Mouse (Mus musculus): ENCODE measurements around the gene Bcan.

Bcan gene

DNA sequence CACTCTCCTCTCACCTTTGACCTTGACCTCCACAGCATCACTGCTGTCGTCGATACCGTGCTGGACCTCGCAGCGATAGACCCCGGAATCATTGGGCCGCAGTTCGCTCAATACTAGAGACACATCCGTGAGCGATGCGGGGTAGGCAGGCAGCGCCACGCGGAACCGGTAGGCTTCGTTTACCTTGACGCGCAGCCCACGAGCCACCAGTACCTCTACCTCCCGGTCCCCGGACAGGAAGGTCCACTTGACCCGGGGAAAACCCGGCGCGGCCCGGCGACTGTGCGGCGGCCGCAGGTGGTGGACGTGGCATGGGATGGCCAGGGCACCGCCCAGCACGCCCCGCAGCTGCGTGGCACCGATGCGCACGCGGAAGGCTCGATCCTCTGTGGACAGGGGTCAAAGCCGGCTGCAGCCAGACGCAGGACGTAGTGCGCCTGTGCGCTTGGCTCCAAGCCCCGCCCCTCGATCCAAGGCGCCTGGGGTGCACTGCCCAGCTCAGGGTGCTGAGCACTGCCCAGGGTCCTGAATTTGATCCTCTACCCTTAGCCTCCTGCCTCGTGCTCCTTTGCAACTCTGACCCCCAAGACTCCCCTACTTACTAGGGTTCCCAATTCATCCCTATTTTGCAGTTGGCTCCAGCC lies 2.9 kb downstream of the Bcan start:
- DNase-seq: peak; percentile 67

DNA sequence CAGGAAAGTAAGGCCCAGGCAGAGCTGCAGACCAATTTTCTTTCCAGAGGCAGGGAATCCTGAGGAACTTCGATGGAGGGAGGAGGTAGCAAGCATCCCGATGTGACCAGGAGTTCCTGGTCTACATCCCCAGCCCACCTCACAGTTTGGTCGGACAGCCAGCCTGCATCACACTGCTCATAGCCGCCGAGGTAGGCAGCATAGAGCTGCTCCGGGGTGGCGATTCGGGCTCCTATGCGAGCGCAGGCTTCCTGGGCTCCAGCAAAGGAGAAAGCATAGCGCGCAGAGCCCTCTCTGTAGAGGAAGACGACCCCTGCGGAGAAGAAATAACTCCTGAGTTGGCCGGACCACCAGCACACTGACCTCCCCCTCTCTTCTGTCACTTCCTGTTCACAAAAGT lies 3.6 kb downstream of the Bcan start:
- DNase-seq: no peak

DNA sequence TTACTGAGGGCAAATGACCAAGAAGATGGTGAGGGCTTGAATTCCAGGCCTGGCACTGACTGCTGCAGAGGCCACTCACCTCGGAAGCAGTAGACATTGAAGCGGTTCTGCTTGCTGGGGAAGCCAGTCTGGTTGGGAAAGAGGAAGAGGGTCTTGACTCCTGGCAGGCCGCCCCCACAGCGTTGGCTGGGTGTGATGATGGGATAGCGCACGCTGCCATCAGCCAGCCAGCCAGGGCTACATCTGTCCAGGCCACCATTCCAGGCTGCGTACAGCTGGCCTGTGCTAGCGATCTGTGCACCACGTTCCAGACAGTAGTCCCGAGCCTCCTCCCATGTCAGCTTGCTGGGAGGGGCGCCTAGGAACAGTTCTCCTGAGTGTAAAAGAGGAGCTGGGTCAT lies 4.7 kb downstream of the Bcan start:
- no peak for DNase-seq

DNA sequence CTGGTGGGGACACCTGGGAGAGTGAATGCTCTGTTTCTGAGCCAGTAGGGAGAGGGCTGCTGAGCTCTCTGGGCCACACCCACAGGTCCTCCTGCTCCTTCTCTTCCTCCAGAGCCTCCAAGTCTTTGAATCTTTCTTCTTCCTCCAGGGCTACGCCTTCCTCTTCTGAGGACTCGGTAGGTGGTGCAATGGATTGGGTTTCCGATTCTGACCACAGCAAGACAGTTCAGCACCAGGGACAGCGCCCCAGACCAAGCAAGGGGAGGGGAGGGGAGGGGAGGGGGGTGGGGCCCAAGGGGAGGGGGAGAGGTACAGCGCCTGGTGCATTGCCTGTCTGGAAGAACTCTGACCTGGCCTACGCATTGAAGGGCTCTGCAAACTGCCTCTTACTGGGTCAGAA lies 6.6 kb downstream of the Bcan start:
- peak; percentile 83 for DNase-seq

DNA sequence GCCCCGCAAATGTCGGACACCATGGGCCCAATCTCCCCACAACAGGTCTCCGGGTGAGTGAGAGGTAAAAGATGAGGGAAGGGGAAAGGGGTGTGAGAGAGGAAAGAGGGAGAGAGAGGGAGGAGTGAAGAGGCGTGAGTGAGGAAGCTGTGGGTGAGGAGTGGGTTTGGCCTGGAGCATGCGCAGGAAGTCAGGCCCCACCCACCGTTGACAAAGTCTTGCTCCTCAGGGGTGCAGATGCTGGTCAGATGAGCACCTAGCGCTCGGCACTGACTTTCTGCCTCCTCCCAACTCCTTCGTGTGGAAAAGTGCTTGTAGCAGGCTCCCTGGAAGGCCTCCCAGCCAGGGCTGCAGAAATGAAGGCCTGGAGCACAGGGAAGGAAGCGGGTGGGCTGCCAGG lies 10.1 kb downstream of the Bcan start:
- DNase-seq: no peak

DNA sequence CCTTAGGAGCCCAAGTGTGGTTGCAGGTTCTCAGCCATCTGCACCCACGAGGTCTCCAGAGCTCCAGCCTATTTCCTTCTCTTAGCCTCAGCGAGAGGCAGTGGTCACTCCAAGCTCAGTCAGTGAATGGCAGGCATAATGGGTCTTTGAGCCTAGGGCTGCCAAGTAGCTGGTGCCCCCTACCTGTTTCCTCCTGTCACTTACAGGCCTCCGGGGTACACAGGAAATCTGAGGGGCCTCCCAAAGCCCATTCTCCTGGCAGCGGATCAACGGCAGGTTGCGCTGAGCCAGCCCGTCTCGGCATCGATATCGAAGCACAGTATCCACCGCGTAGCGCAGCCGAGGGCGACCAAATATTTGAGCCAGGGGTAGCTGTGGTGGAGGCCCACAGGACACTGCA lies 12.0 kb downstream of the Bcan start:
- DNase-seq: no peak

DNA sequence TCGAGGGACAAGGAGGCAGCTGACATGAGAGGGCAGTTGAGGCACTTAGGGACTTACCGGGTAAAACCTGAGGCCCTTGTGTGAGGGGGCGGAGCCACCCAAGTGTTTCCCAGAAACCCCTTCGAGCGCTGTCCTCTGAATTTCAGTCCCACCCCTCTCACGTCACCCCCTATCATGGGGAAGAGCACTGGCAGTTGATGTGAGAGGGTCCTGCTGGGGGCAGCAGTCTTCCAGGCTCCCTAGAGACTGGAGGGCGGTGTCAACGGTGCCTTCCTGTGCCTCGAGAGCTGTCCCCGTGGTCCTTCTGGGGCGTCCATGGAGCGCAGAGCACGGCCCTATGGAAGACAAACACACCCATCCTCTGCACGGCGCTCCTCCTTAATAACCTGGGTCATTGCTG lies 12.4 kb downstream of the Bcan start:
- DNase-seq: peak; percentile 57

DNA sequence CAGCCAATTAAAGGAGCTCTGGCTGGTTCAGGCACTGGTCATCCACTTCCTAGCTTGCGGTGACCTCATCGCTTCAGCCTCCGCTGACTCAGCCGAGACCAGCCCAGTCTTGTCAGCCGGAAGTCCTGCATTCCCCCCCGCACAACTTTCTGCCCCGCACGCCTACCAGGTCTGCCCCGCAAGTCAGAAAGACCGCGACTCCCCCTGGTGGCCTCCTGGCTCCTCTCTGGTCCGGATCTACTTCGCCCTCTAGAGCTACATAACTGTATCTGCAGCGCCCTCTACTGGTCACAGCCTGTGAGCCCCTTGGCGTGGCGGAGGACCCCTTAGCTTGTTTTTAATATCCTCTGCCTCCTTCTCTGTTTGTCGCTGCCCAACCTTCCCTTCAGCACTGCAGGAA lies 13.2 kb downstream of the Bcan start:
- peak; percentile 99 for DNase-seq

DNA sequence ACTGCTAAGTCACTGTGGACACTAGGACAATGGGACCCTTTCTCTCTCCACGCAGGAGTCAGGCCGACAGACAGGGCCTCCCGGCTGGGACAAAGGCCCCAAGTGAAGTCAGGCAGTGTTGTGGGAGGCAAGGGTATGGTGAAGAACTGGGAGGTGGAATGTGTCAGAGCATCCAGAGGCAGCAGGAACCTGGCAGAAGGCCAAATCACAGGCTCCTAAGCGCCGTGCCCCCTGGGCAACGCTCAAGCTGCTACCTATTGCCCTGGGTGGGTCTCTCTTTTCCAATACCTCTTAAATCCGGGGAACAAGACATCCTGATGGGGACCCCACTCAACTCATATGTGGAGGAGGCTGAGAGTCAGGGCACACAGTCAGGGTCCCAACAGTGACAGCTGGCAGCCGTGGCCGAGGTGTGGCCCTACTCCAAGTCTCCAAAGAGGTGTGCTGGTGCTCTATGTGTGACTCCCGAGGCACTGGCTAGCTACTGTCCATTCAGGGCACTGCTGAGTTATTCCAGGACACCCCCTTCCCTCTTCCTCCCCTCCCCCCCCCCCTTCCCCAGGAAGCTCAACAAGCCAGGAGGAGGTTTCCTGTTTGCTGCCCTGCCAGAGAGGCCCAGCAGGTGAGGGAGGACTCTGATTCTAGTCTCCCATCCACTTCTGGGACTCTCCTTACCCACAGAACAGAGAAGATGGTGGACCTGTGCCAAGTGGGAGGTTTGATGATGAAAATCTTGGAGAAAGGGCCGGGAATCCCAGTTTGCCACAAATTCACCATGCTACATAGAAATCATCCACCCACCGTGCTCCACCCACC lies 14.3 kb downstream of the Bcan start:
- DNase-seq: peak; percentile 70

DNA sequence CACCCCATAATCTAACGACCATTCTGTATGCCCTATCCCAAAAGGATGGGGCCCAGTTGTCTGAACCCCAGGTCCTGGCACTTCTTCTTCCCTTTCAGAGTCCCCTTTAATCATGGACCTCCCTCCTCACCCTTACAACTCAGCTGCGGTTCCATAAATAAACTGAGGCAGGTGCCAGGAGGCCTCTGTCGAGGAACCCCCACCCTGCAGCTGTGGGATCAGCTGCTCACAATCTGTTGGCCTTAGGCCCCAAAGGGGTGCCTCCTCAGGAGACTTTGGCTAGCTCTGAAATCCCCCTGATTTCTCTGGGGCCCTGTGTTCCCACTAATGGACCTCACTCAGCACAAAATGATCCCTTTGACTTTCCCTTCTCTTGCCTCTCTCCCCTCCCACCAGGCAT lies 15.9 kb downstream of the Bcan start:
- DNase-seq: no peak

DNA sequence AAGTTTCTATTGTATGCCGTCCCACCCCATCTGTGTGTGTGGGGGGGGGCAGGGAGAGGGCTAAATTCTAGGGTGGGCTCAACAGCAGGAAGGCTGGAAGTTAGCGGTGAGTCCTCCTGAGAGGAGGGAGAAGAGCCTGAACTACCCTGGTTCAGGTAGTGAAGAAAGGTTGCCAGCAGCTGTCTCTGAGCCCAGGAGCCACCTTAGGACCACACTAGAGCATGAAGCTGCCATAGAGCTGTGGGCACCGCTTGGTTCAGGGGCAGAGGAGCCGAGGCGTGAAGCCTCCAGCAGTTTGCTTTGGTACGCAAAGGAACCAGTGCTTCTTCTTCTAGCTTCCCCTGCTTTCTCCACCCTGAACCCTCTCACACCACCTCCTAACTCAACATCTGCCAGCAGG lies 16.4 kb downstream of the Bcan start:
- DNase-seq: no peak

DNA sequence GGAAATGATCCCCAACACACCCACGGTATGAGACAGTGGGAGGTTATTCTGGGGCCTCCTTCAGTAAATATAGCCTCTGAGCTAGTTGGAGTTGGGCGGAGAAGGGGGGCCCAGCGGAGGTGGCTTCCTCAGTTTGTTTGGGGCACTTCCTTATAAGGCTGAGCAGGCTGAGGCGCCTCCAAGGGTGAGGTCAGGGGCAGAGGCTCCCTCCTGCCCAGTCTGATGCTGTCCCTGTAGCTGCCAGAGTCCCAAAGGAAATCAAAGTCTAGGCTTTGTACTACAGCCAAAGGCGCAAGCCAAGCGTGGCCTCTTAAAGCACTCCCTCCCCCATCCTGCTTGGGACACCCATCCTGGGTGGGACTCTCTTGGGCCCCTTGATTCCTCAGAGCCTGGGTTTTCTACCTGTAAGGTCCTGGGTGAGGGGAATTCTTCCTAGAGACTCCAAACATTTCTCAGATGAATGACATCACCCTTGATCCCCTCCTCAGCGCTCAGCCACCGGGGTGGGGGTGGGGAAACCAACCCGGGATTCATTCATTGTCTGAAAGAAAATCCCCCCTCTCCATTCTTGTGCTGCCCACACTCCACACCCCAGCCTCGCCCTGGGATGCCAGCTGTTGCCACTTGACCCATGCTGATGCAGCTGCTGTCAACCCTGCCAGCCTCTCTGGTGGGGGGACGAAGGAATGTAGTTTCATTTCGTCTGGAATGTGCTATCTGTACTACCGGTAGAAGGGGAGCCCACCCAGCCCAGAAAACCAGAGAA lies 17.0 kb downstream of the Bcan start:
- peak; percentile 78 for DNase-seq

DNA sequence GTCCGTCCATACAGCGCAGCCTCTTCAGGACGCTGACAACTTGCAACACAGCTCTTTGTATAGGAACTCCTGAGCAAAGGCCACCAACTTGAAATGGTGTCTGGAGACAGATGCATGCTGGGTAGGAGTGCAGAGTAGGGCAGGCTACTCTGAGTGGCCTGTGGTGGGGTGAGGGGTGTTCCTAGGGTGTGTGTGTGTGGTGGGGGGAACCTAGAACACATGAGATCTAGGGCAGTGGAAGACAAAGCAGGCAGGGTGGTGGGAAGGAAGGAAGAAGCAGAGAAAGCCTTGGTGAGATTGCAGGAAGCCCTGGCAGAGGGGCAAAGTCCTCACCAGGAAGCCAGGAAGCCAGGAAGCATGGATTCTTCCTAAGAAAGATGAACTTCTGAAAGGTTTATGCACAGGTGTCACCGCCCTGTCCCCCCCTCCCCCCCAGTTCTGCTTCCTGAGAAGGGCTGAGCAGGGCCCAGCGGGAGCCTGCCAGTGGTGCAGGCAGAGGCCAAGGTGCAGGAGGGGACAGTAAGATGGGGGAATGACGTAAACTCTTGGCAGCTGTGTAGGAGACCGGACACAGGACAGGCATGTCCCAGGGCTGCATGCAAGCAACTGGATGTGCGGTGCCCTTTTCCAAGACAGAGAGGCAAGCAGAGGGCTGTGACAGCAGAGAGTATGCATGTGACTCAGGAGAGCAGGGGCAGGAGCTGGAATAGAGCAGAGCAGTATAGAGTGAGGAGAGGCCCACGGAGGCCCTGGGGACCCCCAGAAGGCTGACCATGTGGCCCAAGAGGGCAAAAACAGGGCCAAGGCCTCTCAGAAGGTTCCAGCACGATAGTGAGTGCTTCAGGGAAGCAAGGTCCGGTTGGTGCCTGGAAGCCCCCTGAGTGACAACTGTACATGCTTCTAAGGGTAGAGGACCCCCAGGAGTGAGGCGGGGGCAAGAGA lies 17.9 kb downstream of the Bcan start:
- peak; percentile 79 for DNase-seq

DNA sequence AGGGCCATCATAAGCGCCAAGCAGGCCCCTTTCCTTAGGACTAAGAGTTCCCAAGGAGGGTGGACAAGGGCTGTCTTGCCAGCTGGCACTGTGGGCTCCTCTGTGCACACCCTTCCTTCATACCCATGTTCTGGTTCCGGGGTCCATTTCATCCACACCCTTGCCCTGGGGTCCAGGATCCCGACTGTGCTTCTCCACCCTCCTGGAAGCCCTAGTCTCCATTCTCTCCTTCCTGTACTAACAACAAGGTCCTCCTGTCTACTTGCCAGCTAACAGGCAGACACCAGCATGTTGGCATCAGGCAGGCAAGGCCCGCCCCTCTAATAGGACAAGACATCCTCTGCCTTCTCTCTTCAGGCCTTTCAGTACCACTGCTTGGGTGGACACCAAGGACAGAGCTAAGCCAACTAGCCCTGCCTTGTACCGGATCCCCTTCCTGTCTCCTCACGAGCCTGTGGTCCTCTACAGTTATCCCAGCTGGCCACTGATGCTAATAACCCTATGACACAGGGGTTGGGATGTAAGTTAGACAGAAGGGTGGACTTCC lies 18.7 kb downstream of the Bcan start:
- DNase-seq: no peak

DNA sequence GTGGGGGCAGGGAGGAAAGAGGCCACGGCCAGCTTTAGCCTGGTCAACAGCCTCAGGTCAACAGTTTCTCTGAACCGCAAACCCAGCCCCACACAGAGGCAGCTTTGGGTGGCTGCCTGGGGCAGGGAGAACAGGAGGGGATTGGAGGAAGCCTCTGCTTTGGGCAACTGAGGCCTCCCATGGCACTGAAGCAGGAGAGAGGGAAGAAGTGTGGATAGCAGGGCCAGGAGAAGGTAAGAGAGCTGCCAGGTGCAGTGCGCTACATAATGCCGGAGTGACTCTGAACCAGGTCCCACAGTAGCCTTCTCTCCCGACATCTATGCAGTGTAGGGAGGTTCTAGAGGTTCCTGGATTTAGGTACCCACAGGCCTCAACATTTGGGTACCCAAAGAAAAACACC lies 19.3 kb downstream of the Bcan start:
- no peak for DNase-seq

DNA sequence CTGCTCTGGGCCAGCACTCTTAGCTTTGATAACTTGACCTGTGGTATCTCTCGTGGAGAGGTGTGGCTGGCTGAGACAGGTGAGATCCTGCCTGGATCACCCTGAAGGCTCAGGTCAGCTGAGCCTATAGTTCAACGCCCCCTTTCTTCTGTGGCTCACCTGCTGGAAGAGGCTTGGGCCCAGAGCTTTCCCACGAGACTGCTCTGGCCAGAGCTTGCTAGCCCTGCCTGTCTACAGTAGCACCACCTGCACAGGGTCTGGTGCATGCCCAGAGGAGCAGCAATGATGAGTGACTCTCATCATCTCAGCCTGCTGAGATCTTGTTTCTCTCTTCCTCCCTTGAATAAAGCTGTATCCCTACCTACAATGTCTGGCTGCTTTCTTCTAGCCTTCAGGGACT lies 19.9 kb downstream of the Bcan start:
- DNase-seq: no peak

DNA sequence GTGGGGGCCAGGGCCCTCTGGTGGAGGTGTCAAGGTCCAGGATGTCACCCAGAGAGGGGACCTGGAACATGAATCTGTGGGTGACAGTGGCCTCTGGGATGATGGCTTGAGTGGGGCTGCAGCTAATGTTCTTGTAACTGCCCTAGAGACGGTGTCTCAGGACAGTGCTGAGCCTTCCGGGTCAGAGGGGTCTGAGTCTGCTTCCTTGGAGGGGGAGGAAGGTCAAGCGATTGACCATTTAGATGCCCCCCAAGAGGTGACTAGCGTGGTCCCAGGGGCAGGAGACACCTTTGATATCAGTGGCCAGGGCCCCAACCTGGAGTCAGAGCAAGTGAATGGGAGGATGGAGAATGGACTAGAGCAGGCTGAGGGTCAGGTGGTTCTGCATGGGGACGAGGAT lies 20.5 kb downstream of the Bcan start:
- DNase-seq: no peak

DNA sequence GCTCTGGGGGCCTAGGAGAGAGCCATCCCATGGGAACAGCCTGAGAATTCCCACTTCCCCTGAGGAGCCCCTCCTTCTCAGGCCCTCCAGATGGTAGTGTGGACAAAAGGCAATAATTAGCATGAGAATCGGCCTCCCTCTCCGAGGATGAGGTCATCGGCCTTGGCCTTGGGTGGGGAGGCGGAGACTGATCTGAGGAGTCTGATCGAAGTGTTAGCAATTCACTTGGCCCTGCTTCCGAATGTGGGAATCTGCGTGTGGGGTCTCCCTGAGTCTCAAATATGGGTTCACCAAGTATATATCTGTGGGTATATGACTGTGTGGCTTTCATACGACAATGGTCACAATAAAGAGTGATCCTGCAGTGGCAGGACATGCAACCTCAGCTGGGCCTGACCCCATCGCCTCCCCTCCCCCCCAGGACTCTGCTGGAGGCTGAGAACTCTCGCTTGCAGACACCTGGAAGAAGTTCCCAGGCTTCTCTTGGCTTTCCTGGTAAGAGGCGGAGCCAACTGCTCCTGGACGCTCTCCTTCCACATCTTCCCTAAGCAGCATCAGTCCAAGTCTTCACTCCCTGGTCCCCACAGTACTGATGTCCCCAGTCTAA lies 25.5 kb downstream of the Bcan start:
- DNase-seq: no peak

DNA sequence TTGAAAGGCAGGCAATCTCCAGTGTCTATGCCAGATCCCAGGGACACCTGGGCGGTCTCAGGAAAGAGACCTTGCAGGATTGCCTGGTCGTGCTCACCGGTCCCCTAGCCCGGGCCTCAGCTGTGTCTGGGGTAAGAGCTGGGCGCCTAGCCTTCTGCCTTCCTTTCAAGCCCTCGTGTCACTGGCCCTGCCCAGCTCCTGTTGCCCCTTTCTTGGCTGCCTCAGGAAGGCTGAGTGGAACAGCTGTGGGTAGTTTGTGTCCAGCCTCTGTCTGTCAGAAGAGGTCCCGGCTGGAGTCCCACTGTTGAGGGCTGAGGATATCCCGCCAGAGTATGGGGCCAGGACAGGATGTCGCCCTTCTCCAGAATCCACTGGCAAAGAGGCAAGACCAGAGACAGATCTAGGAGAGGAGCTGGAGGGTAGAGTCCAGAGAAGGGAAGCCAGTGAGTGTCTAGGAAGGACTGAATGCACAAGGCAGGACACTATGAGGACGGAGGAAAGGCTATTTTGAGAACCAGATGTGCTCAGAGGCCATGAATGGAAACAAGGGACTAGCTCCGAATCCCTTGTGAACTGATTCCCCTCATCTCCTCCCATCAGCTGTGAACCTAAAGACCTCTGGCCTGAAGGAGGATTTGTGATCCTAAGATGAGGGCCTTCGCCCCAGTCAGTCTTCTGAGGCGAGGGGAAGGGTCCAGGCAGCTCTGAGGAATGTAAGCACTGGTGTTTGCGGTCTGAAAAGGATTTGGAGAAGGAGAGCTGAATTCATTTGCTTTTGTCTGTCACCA lies 26.2 kb downstream of the Bcan start:
- no peak for DNase-seq

DNA sequence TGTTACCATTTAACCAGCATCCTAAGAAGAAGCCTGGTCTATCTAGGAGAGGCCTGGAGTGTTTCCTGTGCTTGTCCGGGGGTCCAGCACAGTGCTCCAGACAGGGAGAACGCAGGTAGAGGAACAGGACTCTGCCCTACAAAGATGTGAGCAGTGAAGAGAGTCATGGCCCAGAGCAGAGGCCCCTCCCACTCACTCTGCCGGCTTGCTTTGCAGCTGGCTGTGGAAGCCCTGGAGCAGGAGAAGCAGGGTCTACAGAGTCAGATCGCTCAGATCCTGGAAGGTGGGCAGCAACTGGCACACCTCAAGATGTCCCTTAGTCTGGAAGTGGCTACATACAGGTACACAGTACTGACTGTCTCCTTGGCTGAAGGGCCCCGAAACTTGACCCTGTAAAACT lies 27.3 kb downstream of the Bcan start:
- DNase-seq: peak; percentile 42

DNA sequence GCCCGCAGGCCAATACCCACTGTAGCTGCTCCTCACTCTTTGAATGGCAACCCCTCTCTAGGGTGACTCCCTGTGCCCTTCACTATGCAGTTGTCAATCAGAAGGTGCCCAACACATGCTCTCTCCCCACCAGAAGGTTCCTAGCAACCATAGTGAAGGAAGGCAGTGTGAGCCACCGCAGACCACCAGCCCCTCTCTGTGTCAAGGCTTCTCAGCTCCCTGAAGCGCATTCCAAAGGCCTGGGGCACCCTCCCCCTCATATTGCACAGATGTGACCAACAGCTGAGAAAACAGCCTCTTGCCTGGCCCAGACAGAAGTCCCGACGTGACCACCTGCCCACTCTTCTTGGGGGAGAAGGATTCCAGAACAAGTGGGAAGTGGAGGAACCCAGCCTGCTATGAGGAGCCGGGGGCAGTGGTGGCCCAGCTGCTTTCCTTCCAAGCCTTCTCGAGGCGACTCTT lies 27.8 kb downstream of the Bcan start:
- DNase-seq: no peak

Measured in kidney, postnatal 10 days (tissue).